Mouse (Mus musculus) pancreas, adult 10 weeks (tissue): Measurements from ENCODE around the gene Col6a5. TPM values are rescaled to one million over a fixed set of nuclear protein-coding genes. Genes with fewer than 3 reads are reported as not detected.

Source experiments
- polyA plus RNA-seq: library from polyadenylated mRNA; stranded (reverse); fragments of 350-450 nt; fragmentation: Illumina TruSeq; extraction: RNeasy Lipid Tissue Mini Kit (QIAGEN cat#74804); gene quantifications from one replicate; pipeline ENCODE4 v1.2.3, GENCODE M21; 2015; ENCODE audit warnings: low read depth, low replicate concordance; ENCODE audit not compliant: insufficient read depth

Gene Col6a5
- polyA plus RNA-seq: 1.6 TPM

DNA sequence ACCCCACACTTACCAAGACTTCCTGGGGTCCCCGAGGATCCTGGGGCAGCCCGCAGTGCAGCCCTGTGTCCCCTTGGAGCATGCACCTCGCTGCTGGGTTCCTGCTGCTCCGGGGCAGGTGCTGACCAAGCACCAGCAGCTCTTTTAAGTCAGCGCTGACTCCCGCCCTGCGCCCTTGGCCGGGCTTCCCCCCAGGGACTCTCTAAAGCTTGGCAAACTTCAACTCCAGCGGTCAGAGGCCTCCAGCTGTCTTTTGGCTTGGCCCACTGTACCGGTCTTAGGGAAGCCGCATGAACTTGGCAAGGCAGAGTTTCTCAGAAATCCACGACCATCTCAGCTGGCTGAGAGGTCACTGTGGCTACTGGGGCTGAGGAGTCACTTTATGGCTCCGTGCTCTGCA lies at the start of gene Col6a5:
TSS of gene Col6a5 (minus strand) at position 111 of the 400 bp plus-strand sequence.

DNA sequence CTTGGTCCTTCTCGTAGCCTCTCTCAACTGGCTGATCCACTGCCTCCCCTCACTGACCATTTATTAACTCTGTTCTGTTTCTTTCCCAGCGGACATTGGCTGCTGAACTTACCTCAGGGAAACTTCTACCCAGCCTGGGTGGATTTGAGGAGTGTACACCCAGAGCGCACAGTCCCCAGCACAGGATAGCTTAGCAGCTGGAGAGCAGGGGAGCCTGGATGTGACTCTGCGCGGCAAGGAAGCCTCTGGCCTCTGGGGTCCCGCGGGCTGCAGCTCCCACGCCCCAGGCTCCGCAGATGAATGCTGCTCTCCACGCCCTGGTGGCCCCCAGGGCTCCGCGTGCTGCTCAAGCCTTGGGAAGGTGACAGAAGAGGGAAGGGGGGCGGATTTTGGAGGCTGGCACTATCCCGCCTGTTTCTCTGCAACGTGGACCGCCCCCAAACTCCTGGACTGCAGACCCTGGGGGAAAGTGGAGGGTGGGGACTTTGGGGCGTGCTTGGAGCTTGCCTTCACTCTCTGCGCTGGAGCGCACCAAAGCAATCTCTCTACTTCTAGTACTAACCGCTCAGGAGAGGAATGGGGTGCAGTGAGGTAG lies 132.6 kb downstream of the Col6a5 start, which contains the start of gene Col6a6:
TSS of gene Col6a6 (minus strand) at position 370 of the 595 bp plus-strand sequence.

Other genes with a start within 250 kb of the Col6a5 start
- 2.1 TPM for gene Col6a6, start 132.5 kb downstream of the Col6a5 start, polyA plus RNA-seq
- gene Col6a4, start 136.1 kb upstream of the Col6a5 start, polyA plus RNA-seq: not detected
- gene Glyctk, start 197.5 kb upstream of the Col6a5 start, polyA plus RNA-seq: not detected
- 8.1 TPM for gene Wdr82, start 210.3 kb upstream of the Col6a5 start, polyA plus RNA-seq
- 10.4 TPM for gene Ppm1m, start 239.1 kb upstream of the Col6a5 start, polyA plus RNA-seq
- 7.6 TPM for gene Twf2, start 242.5 kb upstream of the Col6a5 start, polyA plus RNA-seq